Mouse (Mus musculus): ENCODE results near the gene Cped1. TPM values are rescaled to one million over a fixed set of nuclear protein-coding genes. Genes with fewer than 3 reads are reported as not detected.

The Cped1 gene
- polyA plus RNA-seq, 1 experiment from 2014 or later, result 42.0 TPM

DNA sequence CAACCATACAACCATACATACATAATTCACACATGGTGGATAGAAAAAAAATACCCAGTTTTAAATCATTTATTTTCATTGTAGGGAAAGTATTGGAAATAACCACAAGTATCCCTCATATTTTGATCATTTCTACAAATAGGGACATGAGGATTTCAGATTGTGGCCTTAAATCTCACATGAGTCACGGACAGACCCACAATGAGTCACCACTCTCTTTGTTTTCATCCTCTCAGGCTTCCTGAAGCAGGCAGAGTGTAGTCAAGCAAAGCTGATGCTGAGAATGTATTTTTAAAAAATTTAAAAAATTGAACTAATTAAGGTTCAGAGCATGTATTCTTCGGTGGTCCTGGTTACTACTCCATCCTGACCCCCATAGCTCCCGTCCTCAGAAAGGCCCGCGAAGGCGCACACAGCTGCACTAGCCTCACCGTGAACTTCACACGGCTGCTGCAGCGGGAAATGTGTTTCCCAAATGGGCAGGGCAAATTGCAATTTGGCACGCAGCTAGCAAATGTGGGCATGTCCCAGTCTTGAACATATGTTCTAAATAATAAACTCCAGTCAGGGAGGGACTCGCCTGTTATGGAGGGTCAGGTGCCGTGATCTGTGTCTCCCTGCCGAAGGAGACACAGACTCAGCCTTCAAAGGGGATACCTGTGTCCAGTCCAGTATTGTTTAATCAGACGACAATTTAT lies 230.7 kb downstream of the Cped1 start:
- ATAC-seq (ENCODE audit: insufficient read depth) (no peak), DNase-seq (no peak)
- Histone ChIP-seq H3K27me3 (ENCODE audit: insufficient read depth, low read length) (no peaks in the 10 kb centered on the region), H3K27ac (ENCODE audit: low read depth) (no peak overlapping the region), H3K9ac (no peak overlapping the region), H3K36me3 (ENCODE audit: insufficient read depth) (no peaks in the 10 kb centered on the region; the same call in 1 of the 2 replicates), H3K4me1 (ENCODE audit: insufficient read depth) (no peaks in the 10 kb centered on the region), H3K9me3 (ENCODE audit: low read depth, low read length) (no peaks in the 10 kb centered on the region), H3K4me3 (ENCODE audit: low read depth, low read length) (no peak overlapping the region), H3K4me2 (no peak overlapping the region)
- no peak for TF ChIP-seq CTCF (IDR thresholded peaks at IDR 0.05; ENCODE audit: low read depth)
- 90% methylated on average over 14 of the region's 14 CpGs for WGBS

DNA sequence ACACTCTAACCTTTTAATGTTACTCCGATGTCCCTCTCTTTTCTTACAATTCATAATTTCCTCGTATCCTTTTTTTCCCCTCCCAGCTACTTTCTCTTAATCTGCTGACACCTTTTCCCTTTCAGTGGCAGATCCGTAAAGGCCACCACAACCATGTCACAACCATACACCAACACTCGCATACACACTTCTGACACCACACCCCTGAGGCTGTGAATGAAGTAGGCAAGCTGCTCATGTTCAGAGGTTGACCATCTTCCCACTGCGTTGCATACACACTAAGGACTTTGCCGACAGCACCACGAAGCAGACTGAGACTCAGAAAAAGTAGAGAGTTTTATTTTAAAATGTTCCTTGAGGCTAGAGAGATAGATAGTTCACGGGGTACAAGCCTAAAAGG lies 235.4 kb downstream of the Cped1 start:
- no peak for ATAC-seq (ENCODE audit: insufficient read depth)
- no peak overlapping the region for H3K9ac ChIP-seq
- 47% methylated on average over 8 of the region's 8 CpGs for WGBS

DNA sequence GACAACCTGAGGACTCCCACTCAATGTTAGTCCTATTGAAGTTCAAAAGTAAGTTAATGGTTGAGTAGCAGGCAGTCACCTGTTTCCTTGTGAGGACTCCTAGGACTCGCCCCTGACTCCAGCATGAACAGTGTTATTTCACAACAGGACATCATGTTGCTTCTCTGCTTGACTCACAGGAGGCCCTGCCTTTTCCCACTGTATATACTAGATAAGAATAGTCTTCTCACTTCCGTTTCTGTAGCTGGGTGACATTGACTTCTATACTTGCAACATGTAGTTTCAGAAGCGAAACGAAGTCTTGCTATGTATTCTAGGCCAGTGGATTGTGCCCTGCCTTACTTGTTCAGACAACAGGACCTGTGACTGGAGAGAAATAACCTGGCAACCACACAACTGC lies 236.4 kb downstream of the Cped1 start:
- TF ChIP-seq CTCF (IDR thresholded peaks at IDR 0.05; ENCODE audit: low read depth), result no peak
- no peaks in the 10 kb centered on the region for H3K4me1 ChIP-seq (ENCODE audit: insufficient read depth)
- no peak for ATAC-seq (ENCODE audit: insufficient read depth)
- no peaks in the 10 kb centered on the region for H3K27me3 ChIP-seq (ENCODE audit: insufficient read depth, low read length)
- 75% methylated on average over 4 of the region's 4 CpGs for WGBS
- no peaks in the 10 kb centered on the region for H3K9me3 ChIP-seq (ENCODE audit: low read depth, low read length)
- no peak overlapping the region for H3K9ac ChIP-seq
- H3K36me3 ChIP-seq (ENCODE audit: insufficient read depth), result no peaks in the 10 kb centered on the region; the same call in 1 of the 2 replicates
- DNase-seq, result no peak
- no peak overlapping the region for H3K4me2 ChIP-seq
- H3K4me3 ChIP-seq (ENCODE audit: low read depth, low read length), result no peak overlapping the region
- no peak overlapping the region for H3K27ac ChIP-seq (ENCODE audit: low read depth)

More for the DNA sequence above, 235.4 kb downstream of the Cped1 start:
- Histone ChIP-seq H3K4me1 (ENCODE audit: insufficient read depth) (no peaks in the 10 kb centered on the region), H3K27me3 (ENCODE audit: insufficient read depth, low read length) (no peaks in the 10 kb centered on the region), H3K4me3 (ENCODE audit: low read depth, low read length) (no peak overlapping the region), H3K4me2 (no peak overlapping the region), H3K36me3 (ENCODE audit: insufficient read depth) (no peaks in the 10 kb centered on the region; the same call in 1 of the 2 replicates), H3K27ac (ENCODE audit: low read depth) (no peak overlapping the region), H3K9me3 (ENCODE audit: low read depth, low read length) (no peaks in the 10 kb centered on the region)
- DNase-seq, result peak; percentile 51
- no peak for TF ChIP-seq CTCF (IDR thresholded peaks at IDR 0.05; ENCODE audit: low read depth)

DNA sequence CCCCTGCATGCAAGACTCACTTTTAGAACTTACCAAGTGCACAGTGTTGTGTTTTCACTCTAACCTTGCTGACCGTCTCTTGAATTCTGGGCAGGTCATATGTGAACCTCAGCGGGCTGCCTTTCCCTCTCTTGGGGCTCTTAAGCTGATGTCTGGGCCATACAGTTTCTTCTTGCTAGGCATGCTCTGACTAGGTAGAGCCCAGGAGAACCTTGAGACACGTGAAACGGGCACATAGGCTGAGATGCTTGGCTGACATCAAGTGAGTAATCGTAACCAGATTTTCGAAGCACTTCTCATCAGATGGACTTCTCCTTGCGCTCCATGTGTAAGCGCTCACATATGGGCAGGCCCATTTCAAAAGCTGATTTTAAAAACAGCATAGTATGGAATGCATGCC lies 237.2 kb downstream of the Cped1 start:
- no peak overlapping the region for H3K27ac ChIP-seq (ENCODE audit: low read depth)
- H3K4me1 ChIP-seq (ENCODE audit: insufficient read depth), result no peaks in the 10 kb centered on the region
- no peak for TF ChIP-seq CTCF (IDR thresholded peaks at IDR 0.05; ENCODE audit: low read depth)
- 89% methylated on average over 8 of the region's 8 CpGs for WGBS
- H3K4me2 ChIP-seq, result no peak overlapping the region
- ATAC-seq (ENCODE audit: insufficient read depth) (no peak), DNase-seq (no peak)
- H3K9me3 ChIP-seq (ENCODE audit: low read depth, low read length), result no peaks in the 10 kb centered on the region
- H3K36me3 ChIP-seq (ENCODE audit: insufficient read depth), result no peaks in the 10 kb centered on the region
- H3K4me3 ChIP-seq (ENCODE audit: low read depth, low read length), result no peak overlapping the region
- H3K9ac ChIP-seq, result no peak overlapping the region
- H3K27me3 ChIP-seq (ENCODE audit: insufficient read depth, low read length), result no peaks in the 10 kb centered on the region

DNA sequence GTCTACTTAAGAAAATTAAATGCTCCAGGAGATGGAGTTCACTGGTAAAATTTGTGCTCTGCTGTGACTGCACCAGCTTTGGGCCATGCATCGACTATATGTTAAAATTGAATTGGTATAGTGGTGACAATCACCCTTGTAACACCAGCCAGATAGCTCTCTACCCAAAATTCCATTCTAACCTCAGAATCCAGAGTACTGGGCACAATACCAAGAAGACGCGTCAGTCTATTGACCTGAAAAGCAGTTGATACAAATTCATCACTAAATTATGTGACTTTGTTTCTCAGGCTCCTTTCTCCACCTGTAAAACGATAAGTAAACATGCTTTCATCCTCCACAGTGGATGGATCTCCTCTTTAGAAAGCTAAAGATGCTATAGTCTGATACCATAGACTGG lies 238.6 kb downstream of the Cped1 start:
- TF ChIP-seq CTCF (IDR thresholded peaks at IDR 0.05; ENCODE audit: low read depth), result no peak
- ATAC-seq (ENCODE audit: insufficient read depth), result no peak
- Histone ChIP-seq H3K27me3 (ENCODE audit: insufficient read depth, low read length) (no peaks in the 10 kb centered on the region), H3K4me2 (no peak overlapping the region), H3K9ac (no peak overlapping the region), H3K4me1 (ENCODE audit: insufficient read depth) (no peaks in the 10 kb centered on the region), H3K27ac (ENCODE audit: low read depth) (no peak overlapping the region), H3K4me3 (ENCODE audit: low read depth, low read length) (no peak overlapping the region), H3K36me3 (ENCODE audit: insufficient read depth) (no peaks in the 10 kb centered on the region), H3K9me3 (ENCODE audit: low read depth, low read length) (no peaks in the 10 kb centered on the region)
- WGBS, result 92% methylated on average over 4 of the region's 4 CpGs
- no peak for DNase-seq

DNA sequence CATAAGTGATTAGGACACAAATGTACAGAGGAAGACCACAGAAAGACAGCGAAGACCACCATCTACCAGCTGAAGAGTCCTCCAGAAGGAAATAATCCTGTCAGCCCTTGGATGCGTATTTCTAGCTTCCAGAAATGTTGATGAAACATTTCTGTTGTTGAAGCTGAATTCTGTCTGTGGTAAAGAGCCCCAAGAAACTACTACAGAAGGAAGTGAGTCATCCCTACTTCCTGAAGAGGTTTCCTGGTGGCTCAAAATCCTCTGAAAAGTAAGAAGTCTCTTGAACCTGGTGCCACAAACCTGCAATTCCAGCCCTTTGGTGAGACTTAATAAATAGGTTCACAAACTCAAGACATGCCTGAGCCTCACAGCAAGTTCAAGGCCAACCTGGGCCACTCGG lies 245.5 kb downstream of the Cped1 start:
- Histone ChIP-seq H3K9ac (no peak overlapping the region), H3K9me3 (ENCODE audit: low read depth, low read length) (no peaks in the 10 kb centered on the region), H3K4me2 (no peak overlapping the region), H3K36me3 (ENCODE audit: insufficient read depth) (no peaks in the 10 kb centered on the region), H3K27ac (ENCODE audit: low read depth) (no peak overlapping the region), H3K27me3 (ENCODE audit: insufficient read depth, low read length) (no peaks in the 10 kb centered on the region), H3K4me3 (ENCODE audit: low read depth, low read length) (no peak overlapping the region), H3K4me1 (ENCODE audit: insufficient read depth) (no peaks in the 10 kb centered on the region)
- ATAC-seq (ENCODE audit: insufficient read depth), result no peak
- DNase-seq, result no peak
- WGBS, result 84% methylated on average over 3 of the region's 3 CpGs
- TF ChIP-seq CTCF (IDR thresholded peaks at IDR 0.05; ENCODE audit: low read depth), result no peak

DNA sequence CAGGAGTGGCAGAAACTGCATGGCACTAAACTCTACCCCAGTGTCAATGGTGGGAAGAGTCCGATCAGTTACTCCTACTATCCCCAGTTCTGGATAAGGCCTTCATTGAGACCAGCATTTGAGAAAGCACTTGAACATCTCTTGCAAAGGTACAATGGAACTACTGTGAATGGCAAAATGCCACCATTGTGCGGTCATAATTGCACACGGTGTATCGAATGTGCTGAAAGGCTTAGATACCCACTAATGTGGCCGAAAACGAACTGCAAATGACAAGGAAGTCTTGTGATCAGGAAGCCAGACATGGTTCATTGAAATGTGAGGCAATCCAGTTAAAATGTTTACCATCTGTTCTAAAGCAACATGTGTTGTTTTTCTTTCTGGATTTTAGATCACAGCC lies 247.8 kb downstream of the Cped1 start:
- no peaks in the 10 kb centered on the region for H3K27me3 ChIP-seq (ENCODE audit: insufficient read depth, low read length)
- ATAC-seq (ENCODE audit: insufficient read depth), result no peak

More for the DNA sequence above, 247.8 kb downstream of the Cped1 start:
- 83% methylated on average over 6 of the region's 6 CpGs for WGBS
- Histone ChIP-seq H3K4me2 (no peak overlapping the region), H3K36me3 (ENCODE audit: insufficient read depth) (no peaks in the 10 kb centered on the region), H3K4me1 (ENCODE audit: insufficient read depth) (no peaks in the 10 kb centered on the region), H3K9me3 (ENCODE audit: low read depth, low read length) (no peaks in the 10 kb centered on the region), H3K9ac (no peak overlapping the region), H3K27ac (ENCODE audit: low read depth) (no peak overlapping the region), H3K4me3 (ENCODE audit: low read depth, low read length) (no peak overlapping the region)
- TF ChIP-seq CTCF (IDR thresholded peaks at IDR 0.05; ENCODE audit: low read depth), result no peak
- DNase-seq, result no peak
